ENCODE assay signal across 19 mouse cellular contexts in genomic region chr6:99959371-99959770, GRCm38 (mm10).
"Had no signal": no experiment of that assay in that cellular context is flagged by ENCODE, and none has a peak within 500 bp of the region (broad histone marks: within the 10 kb centered on the region; RNA-seq: fewer than 3 reads in every experiment).

No protein-coding gene starts in this region.

- H3K4me2 ChIP-seq: kidney, embryonic 15.5 days; liver, embryonic 13.5 days; midbrain, embryonic 13.5 days; neural tube, embryonic 13.5 days; stomach, embryonic 15.5 days had no signal

- DNase-seq: kidney, adult 8-10 months; kidney, postnatal 14 days; kidney, postnatal 4 days; liver, embryonic 13.5 days; lung, adult 2 months; lung, postnatal 10 days; retina, postnatal 1 day; right cerebral cortex, postnatal 25 days; spleen, adult 18-20 months; thymus, adult 2 months; thymus, postnatal 14 days had no signal

- H3K27me3 ChIP-seq: kidney, embryonic 15.5 days; stomach, embryonic 15.5 days had no signal

- H3K36me3 ChIP-seq: kidney, embryonic 15.5 days; liver, embryonic 13.5 days; midbrain, embryonic 13.5 days; neural tube, embryonic 13.5 days; stomach, embryonic 15.5 days had no signal

- H3K4me1 ChIP-seq: liver, embryonic 13.5 days had no signal

- H3K9me3 ChIP-seq: kidney, embryonic 15.5 days; liver, embryonic 13.5 days; midbrain, embryonic 13.5 days; neural tube, embryonic 13.5 days; stomach, embryonic 15.5 days had no signal

- H3K4me3 ChIP-seq: kidney, embryonic 15.5 days; liver, embryonic 13.5 days; midbrain, embryonic 13.5 days; myocyte; neural tube, embryonic 13.5 days; stomach, embryonic 15.5 days had no signal

- H3K27ac ChIP-seq: kidney, embryonic 15.5 days; liver, embryonic 13.5 days; macrophage; midbrain, embryonic 13.5 days; neural tube, embryonic 13.5 days; stomach, embryonic 15.5 days had no signal

- H3K9ac ChIP-seq: kidney, embryonic 15.5 days; liver, embryonic 13.5 days; midbrain, embryonic 13.5 days; neural tube, embryonic 13.5 days; stomach, embryonic 15.5 days had no signal

- ATAC-seq: intestine, postnatal 0 days; midbrain, embryonic 13.5 days; midbrain, embryonic 16.5 days had no signal
